10 mouse cellular contexts compared by ENCODE assay signal in the genomic region with DNA sequence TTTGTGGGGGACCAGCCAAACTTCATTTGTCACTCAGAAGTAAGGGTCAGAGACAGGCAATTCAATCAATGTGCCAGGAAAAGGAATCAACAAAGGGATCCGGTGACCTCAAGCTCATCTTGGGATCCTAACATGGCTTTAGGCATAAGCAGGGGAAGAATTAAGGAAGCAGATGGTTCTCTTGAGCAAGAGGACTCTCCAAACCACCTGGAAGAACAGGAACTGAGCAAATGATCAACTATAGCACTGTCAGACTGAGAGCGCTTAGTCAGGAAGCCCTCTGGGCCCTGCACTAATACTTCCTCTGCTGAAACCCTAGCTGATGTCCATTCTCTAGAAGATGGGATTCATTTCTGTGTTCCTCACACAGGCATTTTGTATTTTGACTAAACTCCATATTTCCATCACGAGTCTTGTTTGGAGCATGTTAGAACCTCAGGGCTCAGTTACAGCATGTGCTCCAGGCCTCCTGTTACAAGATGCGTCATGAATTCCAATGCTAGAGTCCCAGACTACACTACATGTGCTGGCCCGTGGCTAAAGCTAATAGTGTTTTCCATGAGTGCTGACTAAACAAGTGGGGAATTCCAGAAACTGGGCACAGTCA. TPM values are rescaled to one million over a fixed set of nuclear protein-coding genes. Genes with fewer than 3 reads are reported as not detected.
DNase-seq lines count a peak whose midpoint lies in the region; ATAC-seq and TF ChIP-seq lines count a peak whose summit lies in the region.
"Had no signal": no experiment of that assay in that cellular context is flagged by ENCODE, and none has a peak within 500 bp of the region (broad histone marks: within the 10 kb centered on the region; RNA-seq: fewer than 3 reads in every experiment).

No protein-coding gene starts in this region.

- intact Hi-C loops in gastrocnemius, adult 2 months (cut with DNase I): no loop called here

- peaks cover 2% of the 10 kb centered on the region; the same call in 1 of the 2 replicates for H3K4me1 ChIP-seq in testis, adult 2 months (ENCODE audit: control insufficient read depth, insufficient read depth, low read length)
- H3K4me1 ChIP-seq in liver, embryonic 14.5 days (replicated peaks; ENCODE audit: control insufficient read depth in 2 of 2, insufficient read depth in 2 of 2, low read length in 1 of 2): peaks cover 36 to 55% of the 10 kb centered on the region in 2 experiments

- H3K4me3 ChIP-seq in testis, adult 2 months (ENCODE audit: control insufficient read depth, low read depth, low read length): no peak overlapping the region
- H3K4me3 ChIP-seq in gastrocnemius, adult 2 months: peak overlapping the region; percentile 75
- H3K4me3 ChIP-seq in liver, embryonic 14.5 days (ENCODE audit: insufficient read depth in 1 of 2, low read depth in 2 of 2, low read length in 2 of 2): no peak overlapping the region
- H3K4me3 ChIP-seq: midbrain, embryonic 12.5 days had no signal

- H3K27ac ChIP-seq in testis, adult 2 months (ENCODE audit: control insufficient read depth, insufficient read depth, low read depth, low read length): peak overlapping the region; percentile 57
- H3K27ac ChIP-seq in gastrocnemius, adult 2 months: peak overlapping the region; percentile 99
- H3K27ac ChIP-seq in liver, embryonic 14.5 days: peak overlapping the region; percentile 9; the same call in 1 of the 2 replicates
- H3K27ac ChIP-seq: midbrain, embryonic 12.5 days had no signal

- no peak for TF ChIP-seq POLR2A in testis, adult 2 months (IDR thresholded peaks at IDR 0.05; ENCODE audit: control insufficient read depth, low read depth, low read length)

- no peak for DNase-seq in testis, postnatal 10 days (ENCODE audit: low spot score)
- peak; percentile 75 for DNase-seq in gastrocnemius, adult 2 months
- no peak for DNase-seq in liver, embryonic 14.5 days (ENCODE audit: low read depth in 3 of 3, low spot score in 3 of 3)
- DNase-seq in splenic B cell, adult 2 months (ENCODE audit: low read depth, low spot score): peak; percentile 63
- DNase-seq in left cerebral cortex, adult 11 months (ENCODE audit: low spot score): no peak
- no peak for DNase-seq in cerebellum, adult 9-11 months
- no peak for DNase-seq in thymus, postnatal 0 days (ENCODE audit: low spot score)

- TF ChIP-seq EP300 in liver, embryonic 14.5 days (IDR thresholded peaks at IDR 0.05; ENCODE audit: low read depth): no peak

- H3K9ac ChIP-seq in liver, embryonic 14.5 days (replicated peaks): no peak overlapping the region
- H3K9ac ChIP-seq: midbrain, embryonic 12.5 days had no signal

- WGBS in liver, embryonic 14.5 days (ENCODE audit: insufficient replicate concordance): 47% methylated on average over 5 of the region's 5 CpGs

- H3K9me3 ChIP-seq in liver, embryonic 14.5 days (ENCODE audit: control insufficient read depth, low read length): no peaks in the 10 kb centered on the region
- H3K9me3 ChIP-seq: midbrain, embryonic 12.5 days had no signal

- no peaks in the 10 kb centered on the region for H3K36me3 ChIP-seq in testis, adult 2 months (ENCODE audit: control insufficient read depth, insufficient read depth, low read length)
- no peaks in the 10 kb centered on the region for H3K36me3 ChIP-seq in liver, embryonic 14.5 days (replicated peaks; ENCODE audit: control insufficient read depth, insufficient read depth, low read depth)
- no peaks in the 10 kb centered on the region; the same call in 1 of the 2 replicates for H3K36me3 ChIP-seq in splenic B cell, adult 2 months (ENCODE audit: control insufficient read depth, insufficient read depth, low read length, poor library complexity, severe bottlenecking)
- H3K36me3 ChIP-seq: midbrain, embryonic 12.5 days had no signal

- H3K27me3 ChIP-seq in testis, adult 2 months (ENCODE audit: control insufficient read depth, insufficient read depth, low read length): no peaks in the 10 kb centered on the region
- H3K27me3 ChIP-seq in liver, embryonic 14.5 days (ENCODE audit: control insufficient read depth, insufficient read depth, low read length): no peaks in the 10 kb centered on the region
- H3K27me3 ChIP-seq in splenic B cell, adult 2 months (ENCODE audit: control insufficient read depth, insufficient read depth, low read length, poor library complexity, severe bottlenecking): no peaks in the 10 kb centered on the region
- H3K27me3 ChIP-seq: midbrain, embryonic 12.5 days had no signal

- no peak for ATAC-seq in liver, embryonic 14.5 days (ENCODE audit: insufficient read depth)

- TF ChIP-seq CTCF in testis, adult 2 months (IDR thresholded peaks at IDR 0.05; ENCODE audit: control insufficient read depth, insufficient read depth, insufficient replicate concordance, low read depth, low read length): no peak
- no peak for TF ChIP-seq CTCF in gastrocnemius, adult 2 months (IDR thresholded peaks at IDR 0.05)
- no peak for TF ChIP-seq CTCF in liver, embryonic 14.5 days (IDR thresholded peaks at IDR 0.05; ENCODE audit: low read depth)

- peak overlapping the region; percentile 40 for H3K4me2 ChIP-seq in liver, embryonic 14.5 days (ENCODE audit: low read depth)
- H3K4me2 ChIP-seq: midbrain, embryonic 12.5 days had no signal

RNA-seq across cellular contexts. Expression of a gene that starts 39.3 kb away (rescaled TPM):
- 0.07 TPM in 1 of 2 replicates, not detected in the other for polyA plus RNA-seq in testis, adult 2 months (2012; rRNA removed)
- total RNA-seq in gastrocnemius, adult 2 months (2021): not detected
- polyA plus RNA-seq in liver, embryonic 14.5 days (2012; rRNA removed): 0.44 and 0.98 TPM in 2 replicates
- 0.97 and 1.1 TPM in 2 replicates for polyA plus RNA-seq in liver, embryonic 14.5 days (2014; fragmentation: Nextera tagmentation; extraction: Ambion mirVana)
- polyA plus RNA-seq in thymus, postnatal 0 days (2015; fragmentation: Nextera tagmentation; extraction: Ambion mirVana): 53.2 and 58.8 TPM in 2 replicates
- polyA plus RNA-seq: midbrain, embryonic 12.5 days had no signal

RNA-seq across cellular contexts. Expression of a gene that starts 55.5 kb away (rescaled TPM):
- polyA plus RNA-seq in testis, adult 2 months (2012; rRNA removed): 4.5 and 4.9 TPM in 2 replicates
- total RNA-seq in gastrocnemius, adult 2 months (2021): 100 to 1,000 TPM in 1 of 2 experiments, 10 to 100 TPM in 1; 73.7 to 109 TPM
- polyA plus RNA-seq in liver, embryonic 14.5 days (2012; rRNA removed): 2.1 and 6.6 TPM in 2 replicates
- 0.19 and 0.22 TPM in 2 replicates for polyA plus RNA-seq in liver, embryonic 14.5 days (2014; fragmentation: Nextera tagmentation; extraction: Ambion mirVana)
- 2.9 and 3.1 TPM in 2 replicates for polyA plus RNA-seq in thymus, postnatal 0 days (2015; fragmentation: Nextera tagmentation; extraction: Ambion mirVana)
- polyA plus RNA-seq: embryonic facial prominence, embryonic 11.5 days had no signal

Comparison
In these comparisons a context has a peak if more than half of its experiments do, and no peak if none do; other contexts are left out.
1. H3K27ac ChIP-seq: peak in every context shown above with its lines; median percentile 99 in gastrocnemius, adult 2 months; 57 in testis, adult 2 months; 9 in liver, embryonic 14.5 days.
2. DNase-seq: peak in gastrocnemius, adult 2 months (single experiment) and splenic B cell, adult 2 months (single experiment); none in testis, postnatal 10 days (single experiment), liver, embryonic 14.5 days (0 of 3), left cerebral cortex, adult 11 months (single experiment), cerebellum, adult 9-11 months (single experiment) and thymus, postnatal 0 days (single experiment).
3. RNA of a gene that starts 39.3 kb away (polyA plus RNA-seq): 53.2 to 58.8 TPM in thymus, postnatal 0 days; 0.44 to 1.1 TPM in liver, embryonic 14.5 days and 0.07 TPM in testis, adult 2 months; every median in the first group is over 10 times any median in the second.